Mouse (Mus musculus) kidney, adult 2 months (tissue): Measurements from ENCODE around the gene Bloc1s3.

Source experiments
- CTCF ChIP-seq: fragments of 200-500 bp; conservative IDR thresholded peaks from 2 replicates; pipeline ENCODE4 v1.5.1; 2011; ENCODE audit warnings: low read depth, mild to moderate bottlenecking, control low read depth, low read length, moderate library complexity, mixed read lengths; ENCODE audit not compliant: insufficient read depth, insufficient read length
- POLR2A ChIP-seq: fragments of 200-500 bp; IDR thresholded peaks from one replicate; pipeline ENCODE4 v1.6.1; 2011; ENCODE audit warnings: low read depth, low read length, control low read depth

DNA sequence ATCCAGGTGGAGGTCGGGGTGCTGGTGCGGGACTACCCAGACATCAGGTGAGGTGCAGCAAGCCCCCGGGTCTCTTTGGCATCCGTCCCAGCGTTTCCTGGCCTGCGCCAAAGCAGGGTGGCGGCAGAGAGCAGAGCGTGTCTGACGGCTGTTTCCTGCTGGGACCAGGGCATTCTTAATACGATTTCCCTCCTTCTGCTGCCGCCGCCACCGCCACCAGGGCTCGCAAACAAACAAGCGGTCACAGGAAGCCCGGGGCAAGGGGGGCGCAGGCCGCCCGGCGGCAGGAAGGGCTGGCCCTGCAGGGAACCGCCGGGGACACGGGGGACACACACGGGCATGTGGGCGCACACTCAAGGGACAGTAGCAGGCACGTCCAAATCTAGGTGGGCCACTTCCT lies 16.4 kb downstream of the Bloc1s3 start:
- TF ChIP-seq CTCF: 0 out of 2 replicates have a peak, but pooled peaks have one; percentile 20
- TF ChIP-seq POLR2A: no peak
